ENCODE assay signal across 23 mouse cellular contexts in the genomic region with DNA sequence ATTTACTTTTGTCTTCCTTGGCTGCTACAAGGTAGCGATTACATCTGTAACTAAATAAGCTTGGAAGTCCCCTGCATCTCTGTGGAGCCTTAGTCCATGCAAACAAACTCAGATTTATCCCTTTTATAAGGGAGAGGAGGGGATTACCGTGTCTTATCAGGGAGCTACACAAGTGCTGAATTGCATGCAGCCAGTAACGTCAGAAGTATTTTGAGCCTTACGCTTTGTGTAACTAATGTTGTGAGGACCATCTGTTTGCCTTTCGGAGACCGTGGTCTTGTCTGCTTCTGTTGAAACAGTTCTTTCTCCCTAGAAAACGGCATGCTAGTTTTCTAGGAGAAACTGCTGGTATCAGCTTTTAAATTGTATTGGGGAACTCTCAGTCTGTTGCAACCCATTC. TPM values are rescaled to one million over a fixed set of nuclear protein-coding genes. Genes with fewer than 3 reads are reported as not detected.
DNase-seq lines count a peak whose midpoint lies in the region; ATAC-seq and TF ChIP-seq lines count a peak whose summit lies in the region.
"Had no signal": no experiment of that assay in that cellular context is flagged by ENCODE, and none has a peak within 500 bp of the region (broad histone marks: within the 10 kb centered on the region; RNA-seq: fewer than 3 reads in every experiment).

No protein-coding gene starts in this region.

- H3K4me1 ChIP-seq in forebrain, postnatal 0 days (ENCODE audit: insufficient read depth): no peaks in the 10 kb centered on the region
- no peaks in the 10 kb centered on the region for H3K4me1 ChIP-seq in forebrain, embryonic 13.5 days
- no peaks in the 10 kb centered on the region for H3K4me1 ChIP-seq in midbrain, embryonic 14.5 days (ENCODE audit: control insufficient read depth, insufficient read depth, low read length)
- no peaks in the 10 kb centered on the region for H3K4me1 ChIP-seq in midbrain, postnatal 0 days (ENCODE audit: insufficient read depth, low read length)
- H3K4me1 ChIP-seq in hindbrain, postnatal 0 days (ENCODE audit: insufficient read depth, low read length): no peaks in the 10 kb centered on the region
- H3K4me1 ChIP-seq: embryonic facial prominence, embryonic 15.5 days; heart, embryonic 10.5 days; heart, embryonic 15.5 days; hindbrain, embryonic 15.5 days had no signal

- no peak for TF ChIP-seq CTCF in forebrain, postnatal 0 days (IDR thresholded peaks at IDR 0.05; ENCODE audit: low read depth)
- TF ChIP-seq CTCF in left cerebral cortex, adult 2 months (IDR thresholded peaks at IDR 0.05): no peak
- TF ChIP-seq CTCF in midbrain, postnatal 0 days (IDR thresholded peaks at IDR 0.05): no peak
- no peak for TF ChIP-seq CTCF in hindbrain, postnatal 0 days (IDR thresholded peaks at IDR 0.05; ENCODE audit: low read depth)

- H3K27me3 ChIP-seq in forebrain, postnatal 0 days (ENCODE audit: insufficient read depth, low read length): no peaks in the 10 kb centered on the region
- no peaks in the 10 kb centered on the region for H3K27me3 ChIP-seq in forebrain, embryonic 13.5 days
- H3K27me3 ChIP-seq in midbrain, embryonic 14.5 days (ENCODE audit: control insufficient read depth, insufficient read depth, low read length): no peaks in the 10 kb centered on the region
- H3K27me3 ChIP-seq in midbrain, postnatal 0 days (ENCODE audit: insufficient read depth, low read length): no peaks in the 10 kb centered on the region
- no peaks in the 10 kb centered on the region for H3K27me3 ChIP-seq in hindbrain, postnatal 0 days (ENCODE audit: insufficient read depth, low read length)
- H3K27me3 ChIP-seq: embryonic facial prominence, embryonic 15.5 days; heart, embryonic 15.5 days; hindbrain, embryonic 15.5 days had no signal

- H3K36me3 ChIP-seq in forebrain, postnatal 0 days (ENCODE audit: insufficient read depth): no peaks in the 10 kb centered on the region
- no peaks in the 10 kb centered on the region for H3K36me3 ChIP-seq in forebrain, embryonic 13.5 days (ENCODE audit: poor library complexity, severe bottlenecking)
- H3K36me3 ChIP-seq in midbrain, embryonic 14.5 days (ENCODE audit: control insufficient read depth, insufficient read depth, low read length): no peaks in the 10 kb centered on the region
- no peaks in the 10 kb centered on the region for H3K36me3 ChIP-seq in midbrain, postnatal 0 days (ENCODE audit: insufficient read depth, low read length)
- no peaks in the 10 kb centered on the region for H3K36me3 ChIP-seq in hindbrain, postnatal 0 days (ENCODE audit: insufficient read depth, low read length)
- H3K36me3 ChIP-seq: embryonic facial prominence, embryonic 15.5 days; heart, embryonic 10.5 days; heart, embryonic 15.5 days; hindbrain, embryonic 15.5 days had no signal

- 33% methylated on average over 7 of the region's 7 CpGs for WGBS in forebrain, postnatal 0 days
- 42% methylated on average over 7 of the region's 7 CpGs for WGBS in forebrain, embryonic 13.5 days
- 43% methylated on average over 7 of the region's 7 CpGs for WGBS in midbrain, embryonic 14.5 days
- WGBS in midbrain, postnatal 0 days: 44% methylated on average over 7 of the region's 7 CpGs
- 68% methylated on average over 7 of the region's 7 CpGs for WGBS in hindbrain, postnatal 0 days

- intact Hi-C loops in left cerebral cortex, postnatal 25 days (cut with DNase I): no loop called here
- intact Hi-C loops in left cerebral cortex, adult 2 months (cut with DNase I): no loop called here

- no peak overlapping the region for H3K9ac ChIP-seq in forebrain, postnatal 0 days
- no peak overlapping the region for H3K9ac ChIP-seq in forebrain, embryonic 13.5 days
- no peak overlapping the region for H3K9ac ChIP-seq in midbrain, embryonic 14.5 days (replicated peaks; ENCODE audit: low read length)
- H3K9ac ChIP-seq in midbrain, postnatal 0 days (replicated peaks; ENCODE audit: low read length, poor library complexity, severe bottlenecking): no peak overlapping the region
- H3K9ac ChIP-seq in hindbrain, postnatal 0 days (replicated peaks; ENCODE audit: low read length): no peak overlapping the region
- H3K9ac ChIP-seq: embryonic facial prominence, embryonic 15.5 days; heart, embryonic 15.5 days; hindbrain, embryonic 15.5 days had no signal

- no peak overlapping the region for H3K4me2 ChIP-seq in forebrain, postnatal 0 days (ENCODE audit: low read depth)
- H3K4me2 ChIP-seq in forebrain, embryonic 13.5 days: no peak overlapping the region
- H3K4me2 ChIP-seq in midbrain, embryonic 14.5 days (ENCODE audit: low read length): no peak overlapping the region
- no peak overlapping the region for H3K4me2 ChIP-seq in midbrain, postnatal 0 days (ENCODE audit: low read depth, low read length, poor library complexity, severe bottlenecking)
- no peak overlapping the region for H3K4me2 ChIP-seq in hindbrain, postnatal 0 days (ENCODE audit: low read depth, low read length)
- H3K4me2 ChIP-seq: embryonic facial prominence, embryonic 15.5 days; heart, embryonic 15.5 days; hindbrain, embryonic 15.5 days had no signal

- DNase-seq in forebrain, postnatal 0 days: peak; percentile 21
- DNase-seq in left cerebral cortex, postnatal 25 days (ENCODE audit: low spot score in 2 of 2): peak; percentile 3 to 28
- no peak for DNase-seq in left cerebral cortex, adult 2 months (ENCODE audit: extremely low spot score in 1 of 2, low spot score in 2 of 2)
- DNase-seq in midbrain, embryonic 14.5 days: peak; percentile 31
- no peak for DNase-seq in midbrain, postnatal 0 days (ENCODE audit: low spot score)
- DNase-seq in telencephalon, adult 2 months (ENCODE audit: low read depth, low spot score): peak; percentile 11
- DNase-seq in hindbrain, postnatal 0 days (ENCODE audit: low spot score): no peak
- DNase-seq: cerebellum, adult 11 months; cerebellum, adult 8-10 months; cerebellum, postnatal 14 days; embryo, embryonic 11 days; gastrocnemius, postnatal 10 days; heart, adult 18-20 months had no signal

- no peaks in the 10 kb centered on the region for H3K9me3 ChIP-seq in forebrain, postnatal 0 days (ENCODE audit: low read length)
- no peaks in the 10 kb centered on the region for H3K9me3 ChIP-seq in forebrain, embryonic 13.5 days (replicated peaks)
- no peaks in the 10 kb centered on the region for H3K9me3 ChIP-seq in midbrain, embryonic 14.5 days (ENCODE audit: control insufficient read depth, low read length)
- H3K9me3 ChIP-seq in midbrain, postnatal 0 days (ENCODE audit: low read length): no peaks in the 10 kb centered on the region
- H3K9me3 ChIP-seq in hindbrain, postnatal 0 days (ENCODE audit: low read length): no peaks in the 10 kb centered on the region
- H3K9me3 ChIP-seq: embryonic facial prominence, embryonic 15.5 days; heart, embryonic 10.5 days; heart, embryonic 15.5 days; hindbrain, embryonic 15.5 days had no signal

- ATAC-seq in forebrain, postnatal 0 days: no peak
- ATAC-seq in forebrain, embryonic 13.5 days: no peak
- no peak for ATAC-seq in midbrain, embryonic 14.5 days (ENCODE audit: low FRiP score, low TSS enrichment)
- no peak for ATAC-seq in midbrain, postnatal 0 days (ENCODE audit: low FRiP score)
- no peak for ATAC-seq in hindbrain, postnatal 0 days
- ATAC-seq: inflammation-experienced regulatory T-cells, adult 6 months had no signal

- H3K27ac ChIP-seq in forebrain, postnatal 0 days (ENCODE audit: low read depth, low read length): no peak overlapping the region
- H3K27ac ChIP-seq in forebrain, embryonic 13.5 days: no peak overlapping the region
- H3K27ac ChIP-seq in left cerebral cortex, adult 2 months: no peak overlapping the region
- no peak overlapping the region for H3K27ac ChIP-seq in midbrain, embryonic 14.5 days (replicated peaks; ENCODE audit: low read depth, low read length)
- no peak overlapping the region for H3K27ac ChIP-seq in midbrain, postnatal 0 days (ENCODE audit: low read depth, low read length)
- no peak overlapping the region for H3K27ac ChIP-seq in hindbrain, postnatal 0 days
- H3K27ac ChIP-seq: embryonic facial prominence, embryonic 15.5 days; heart, embryonic 10.5 days; heart, embryonic 15.5 days; hindbrain, embryonic 15.5 days had no signal

- H3K4me3 ChIP-seq in forebrain, postnatal 0 days (ENCODE audit: low read depth, low read length): no peak overlapping the region
- H3K4me3 ChIP-seq in forebrain, embryonic 13.5 days: no peak overlapping the region
- H3K4me3 ChIP-seq in left cerebral cortex, adult 2 months: no peak overlapping the region
- H3K4me3 ChIP-seq in midbrain, embryonic 14.5 days (replicated peaks; ENCODE audit: low read depth, low read length): no peak overlapping the region
- H3K4me3 ChIP-seq in midbrain, postnatal 0 days (ENCODE audit: low read depth, low read length): no peak overlapping the region
- H3K4me3 ChIP-seq in hindbrain, postnatal 0 days (ENCODE audit: low read length): no peak overlapping the region
- H3K4me3 ChIP-seq: embryonic facial prominence, embryonic 15.5 days; erythroblast, embryonic 14.5 days; heart, embryonic 10.5 days; heart, embryonic 15.5 days; hindbrain, embryonic 15.5 days had no signal

RNA-seq across cellular contexts. Expression of a gene that starts 58.0 kb away (rescaled TPM):
- 1.3 and 1.5 TPM in 2 replicates for total RNA-seq in forebrain, postnatal 0 days (2014; rRNA removed)
- 0.18 and 0.19 TPM in 2 replicates for polyA plus RNA-seq in forebrain, postnatal 0 days (2015; fragmentation: Nextera tagmentation; extraction: Ambion mirVana)
- polyA plus RNA-seq in forebrain, embryonic 13.5 days (2015; fragmentation: Nextera tagmentation; extraction: Ambion mirVana): 3.0 and 3.4 TPM in 2 replicates
- total RNA-seq in left cerebral cortex, postnatal 25 days (2021): 1 to 10 TPM in 1 of 2 experiments, under 1 TPM in 1; 0.34 to 1.2 TPM
- under 1 TPM; 0.43 to 0.63 TPM for total RNA-seq in left cerebral cortex, adult 2 months (2021)
- 0.22 and 0.34 TPM in 2 replicates for polyA plus RNA-seq in midbrain, embryonic 14.5 days (2014; fragmentation: Nextera tagmentation; extraction: Ambion mirVana)
- 0.71 and 4.6 TPM in 2 replicates for total RNA-seq in midbrain, postnatal 0 days (2014; rRNA removed)
- 0.22 and 0.35 TPM in 2 replicates for polyA plus RNA-seq in midbrain, postnatal 0 days (2015; fragmentation: Nextera tagmentation; extraction: Ambion mirVana)
- 1.3 and 1.7 TPM in 2 replicates for total RNA-seq in hindbrain, postnatal 0 days (2014; rRNA removed)
- 0.30 and 0.40 TPM in 2 replicates for polyA plus RNA-seq in hindbrain, postnatal 0 days (2015; fragmentation: Nextera tagmentation; extraction: Ambion mirVana)
- total RNA-seq: common myeloid progenitor, adult 5-6 weeks; gastrocnemius, postnatal 4 days; heart, adult 18-20 months; heart, postnatal 25 days had no signal
- polyA plus RNA-seq: erythroblast, embryonic 14.5 days; inflammation-experienced regulatory T-cells, adult 6 months had no signal

Comparison
In these comparisons a context has a peak if more than half of its experiments do, and no peak if none do; other contexts are left out.
1. DNase-seq: peak in forebrain, postnatal 0 days (single experiment), left cerebral cortex, postnatal 25 days (2 of 2), midbrain, embryonic 14.5 days (single experiment) and telencephalon, adult 2 months (single experiment); none in left cerebral cortex, adult 2 months (0 of 2), midbrain, postnatal 0 days (single experiment) and hindbrain, postnatal 0 days (single experiment).